Mouse (Mus musculus) adrenal gland, postnatal 14 days (tissue): ENCODE data around the gene Trim63. TPM values are rescaled to one million over a fixed set of nuclear protein-coding genes. Genes with fewer than 3 reads are reported as not detected.

Experiments
- DNase-seq: peaks from one replicate; pipeline ENCODE4 v3.0.0; 2021; ENCODE audit warnings: mixed read lengths
- total RNA-seq: library from RNA; stranded (reverse); gene quantifications from 2 replicates; pipeline ENCODE4 v1.2.3, GENCODE M21; 2021

The Trim63 gene
- total RNA-seq, 1 experiment from 2014 or later = not detected

GRCm38 (mm10) chr4:134342213-134342779 lies 27.4 kb downstream of the Trim63 start:
- no peak for DNase-seq

- DNase-seq = peak; percentile 75
These were observed 28.4 kb downstream of the Trim63 start, which contains the start of gene Slc30a2 for GRCm38 (mm10) chr4:134343071-134344031. Gene Slc30a2, plus strand, starts transcription at chr4:134343181.

GRCm38 (mm10) chr4:134344620-134345019 lies 29.7 kb downstream of the Trim63 start:
- no peak for DNase-seq

GRCm38 (mm10) chr4:134345802-134346201 lies 30.9 kb downstream of the Trim63 start:
- no peak for DNase-seq

- no peak for DNase-seq
These were observed 33.2 kb downstream of the Trim63 start for GRCm38 (mm10) chr4:134348078-134348477.

- DNase-seq = no peak
These were observed 33.6 kb downstream of the Trim63 start for GRCm38 (mm10) chr4:134348545-134348944.

GRCm38 (mm10) chr4:134349829-134350228 lies 34.9 kb downstream of the Trim63 start:
- DNase-seq = no peak

GRCm38 (mm10) chr4:134350641-134351040 lies 35.7 kb downstream of the Trim63 start:
- DNase-seq = no peak

GRCm38 (mm10) chr4:134351329-134352260 lies 36.7 kb downstream of the Trim63 start:
- DNase-seq = peak; percentile 74

- no peak for DNase-seq
These were observed 37.4 kb downstream of the Trim63 start for GRCm38 (mm10) chr4:134352261-134352707.

- DNase-seq = no peak
These were observed 38.0 kb downstream of the Trim63 start for GRCm38 (mm10) chr4:134352929-134353328.

GRCm38 (mm10) chr4:134353527-134354409 lies 38.8 kb downstream of the Trim63 start:
- DNase-seq = peak; percentile 68

GRCm38 (mm10) chr4:134355841-134356452 lies 41.0 kb downstream of the Trim63 start:
- peak; percentile 90 for DNase-seq

GRCm38 (mm10) chr4:134356591-134357460 lies 41.9 kb downstream of the Trim63 start:
- DNase-seq = peak; percentile 83

GRCm38 (mm10) chr4:134357461-134357771 lies 42.5 kb downstream of the Trim63 start:
- no peak for DNase-seq

GRCm38 (mm10) chr4:134359649-134360048 lies 44.7 kb downstream of the Trim63 start:
- no peak for DNase-seq

GRCm38 (mm10) chr4:134361215-134361614 lies 46.3 kb downstream of the Trim63 start:
- DNase-seq = no peak

GRCm38 (mm10) chr4:134362124-134362523 lies 47.2 kb downstream of the Trim63 start:
- DNase-seq = peak; percentile 90

GRCm38 (mm10) chr4:134362586-134362985 lies 47.7 kb downstream of the Trim63 start:
- DNase-seq = peak; percentile 72

GRCm38 (mm10) chr4:134365280-134365679 lies 50.4 kb downstream of the Trim63 start:
- DNase-seq = no peak
